14 mouse cellular contexts compared by ENCODE assay signal in genomic region chrX:105391029-105391428, GRCm38 (mm10).
DNase-seq lines count a peak whose midpoint lies in the region; ATAC-seq lines count a peak whose summit lies in the region.
"Had no signal": no experiment of that assay in that cellular context is flagged by ENCODE, and none has a peak within 500 bp of the region (broad histone marks: within the 10 kb centered on the region; RNA-seq: fewer than 3 reads in every experiment).

No protein-coding gene starts in this region.

- peaks cover 8% of the 10 kb centered on the region; the same call in 1 of the 2 replicates for H3K4me1 ChIP-seq in hindbrain, embryonic 10.5 days (replicated peaks)
- peaks cover 9% of the 10 kb centered on the region for H3K4me1 ChIP-seq in midbrain, embryonic 15.5 days

- H3K27ac ChIP-seq in hindbrain, embryonic 10.5 days: peak overlapping the region; percentile 88
- peak overlapping the region; percentile 92 for H3K27ac ChIP-seq in midbrain, embryonic 15.5 days
- H3K27ac ChIP-seq: liver, embryonic 14.5 days had no signal

- peaks cover 79% of the 10 kb centered on the region for H3K27me3 ChIP-seq in hindbrain, embryonic 10.5 days (ENCODE audit: insufficient read depth, poor library complexity, severe bottlenecking)
- H3K27me3 ChIP-seq in midbrain, embryonic 15.5 days (replicated peaks): peaks cover 11% of the 10 kb centered on the region; the same call in 1 of the 2 replicates

- peak overlapping the region; percentile 55 for H3K4me2 ChIP-seq in midbrain, embryonic 15.5 days

- peak; percentile 5 for DNase-seq in embryo, embryonic 10.5 days (ENCODE audit: low spot score)
- DNase-seq in embryo, embryonic 9.5 days (ENCODE audit: extremely low spot score): no peak
- DNase-seq in cerebellum, postnatal 25 days: peak; percentile 21 to 25
- DNase-seq in hindbrain, embryonic 10.5 days (ENCODE audit: low spot score): no peak
- no peak for DNase-seq in spleen, postnatal 10 days (ENCODE audit: low spot score in 2 of 2)
- DNase-seq in heart, postnatal 14 days: no peak
- no peak for DNase-seq in thymus, postnatal 4 days
- DNase-seq: heart, postnatal 36 days; kidney, postnatal 14 days; lung, postnatal 36 days; spleen, adult 18-20 months; thymus, adult 18-20 months had no signal

- peaks cover 21% of the 10 kb centered on the region for H3K36me3 ChIP-seq in hindbrain, embryonic 10.5 days
- H3K36me3 ChIP-seq in midbrain, embryonic 15.5 days (replicated peaks): no peaks in the 10 kb centered on the region; the same call in 1 of the 2 replicates

- ATAC-seq in midbrain, embryonic 15.5 days (replicated peaks): peak; percentile 67

- intact Hi-C loops in heart, postnatal 14 days (cut with DNase I): no loop called here

- H3K9ac ChIP-seq in midbrain, embryonic 15.5 days: peak overlapping the region; percentile 40
- H3K9ac ChIP-seq: liver, embryonic 14.5 days had no signal

- H3K4me3 ChIP-seq in hindbrain, embryonic 10.5 days: peak overlapping the region; percentile 47
- H3K4me3 ChIP-seq in midbrain, embryonic 15.5 days: peak overlapping the region; percentile 44

- H3K9me3 ChIP-seq in hindbrain, embryonic 10.5 days: no peaks in the 10 kb centered on the region
- H3K9me3 ChIP-seq in midbrain, embryonic 15.5 days: no peaks in the 10 kb centered on the region

Comparison
In these comparisons a context has a peak if more than half of its experiments do, and no peak if none do; other contexts are left out.
1. DNase-seq: peak in embryo, embryonic 10.5 days (single experiment) and cerebellum, postnatal 25 days (2 of 2); none in embryo, embryonic 9.5 days (single experiment), hindbrain, embryonic 10.5 days (single experiment), spleen, postnatal 10 days (0 of 2), heart, postnatal 14 days (0 of 2) and thymus, postnatal 4 days (single experiment).